Mouse (Mus musculus): ENCODE measurements around the gene Gatc. TPM values are rescaled to one million over a fixed set of nuclear protein-coding genes. Genes with fewer than 3 reads are reported as not detected.
"Not testable (repeated sequence)": the region's sequence is repeated elsewhere in the genome, so short reads cannot be mapped to it uniquely, and the experiment has no call there.

Gene Gatc
- 10 to 100 TPM; 21.5 to 24.6 (median 23.1) TPM for total RNA-seq (2022)

DNA sequence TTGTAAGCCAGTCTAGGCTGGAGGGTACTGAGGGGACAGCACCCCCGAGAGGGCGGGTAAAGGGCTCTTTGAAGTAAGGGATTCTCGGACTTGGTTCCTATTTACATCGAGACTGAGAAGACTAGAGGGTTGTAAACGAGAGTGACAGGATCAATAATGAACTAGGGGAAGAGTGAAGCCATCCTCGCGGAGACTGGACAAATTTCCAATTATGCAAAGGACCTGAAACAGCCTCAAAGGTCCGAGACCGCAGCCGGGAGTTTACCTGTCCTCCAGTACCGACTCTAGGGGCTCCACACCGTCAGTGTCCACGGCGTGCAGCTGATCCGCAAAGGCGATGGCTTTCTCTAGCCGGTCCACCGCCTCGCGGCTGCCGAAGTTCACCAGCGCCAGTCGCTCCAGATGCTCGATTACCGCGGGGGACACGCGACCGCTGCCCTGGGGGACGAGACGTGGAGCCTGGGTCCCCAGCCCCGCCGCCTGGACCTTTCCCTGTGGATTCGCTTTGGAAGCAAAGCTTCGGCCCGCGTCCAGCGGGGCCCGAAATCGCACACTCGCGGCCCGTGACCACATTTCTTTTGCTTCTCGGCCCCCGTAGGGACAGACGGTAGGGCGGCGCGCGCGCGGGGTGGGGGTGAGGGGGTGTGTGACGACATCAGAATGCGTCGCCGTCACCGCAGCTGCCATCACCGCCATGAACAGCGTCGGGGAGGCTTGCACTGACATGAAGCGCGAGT, at the start of gene Gatc, which contains the start of gene Triap1:
Gatc (minus strand) TSS at position 602 of the 737 bp plus-strand sequence.
Triap1 (plus strand) TSS at position 649 of the 737 bp plus-strand sequence.
- peak; percentile 78 for DNase-seq

- not testable (repeated sequence) for DNase-seq
These were observed 37.9 kb upstream of the Gatc start for GRCm38 (mm10) chr5:115378882-115379281.

DNA sequence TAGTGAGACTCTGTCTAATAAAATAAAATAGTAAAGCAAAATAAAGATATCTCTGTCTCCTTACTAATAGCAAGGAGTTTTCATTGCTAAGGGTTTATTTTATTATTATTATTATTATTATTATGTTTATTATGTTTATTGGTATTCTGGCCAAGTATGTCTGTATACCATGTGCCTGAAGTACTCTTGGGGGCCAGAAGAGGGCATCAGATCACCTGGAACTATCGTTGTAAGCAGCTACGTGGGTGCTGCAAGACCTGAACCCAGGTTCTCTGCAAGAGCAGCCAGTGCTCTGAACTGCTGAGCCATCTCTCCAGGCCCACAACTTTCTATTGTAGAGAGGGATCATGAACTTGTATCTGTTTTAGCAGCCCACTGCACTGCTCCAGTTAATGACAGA, 34.5 kb upstream of the Gatc start:
- no peak for DNase-seq

DNA sequence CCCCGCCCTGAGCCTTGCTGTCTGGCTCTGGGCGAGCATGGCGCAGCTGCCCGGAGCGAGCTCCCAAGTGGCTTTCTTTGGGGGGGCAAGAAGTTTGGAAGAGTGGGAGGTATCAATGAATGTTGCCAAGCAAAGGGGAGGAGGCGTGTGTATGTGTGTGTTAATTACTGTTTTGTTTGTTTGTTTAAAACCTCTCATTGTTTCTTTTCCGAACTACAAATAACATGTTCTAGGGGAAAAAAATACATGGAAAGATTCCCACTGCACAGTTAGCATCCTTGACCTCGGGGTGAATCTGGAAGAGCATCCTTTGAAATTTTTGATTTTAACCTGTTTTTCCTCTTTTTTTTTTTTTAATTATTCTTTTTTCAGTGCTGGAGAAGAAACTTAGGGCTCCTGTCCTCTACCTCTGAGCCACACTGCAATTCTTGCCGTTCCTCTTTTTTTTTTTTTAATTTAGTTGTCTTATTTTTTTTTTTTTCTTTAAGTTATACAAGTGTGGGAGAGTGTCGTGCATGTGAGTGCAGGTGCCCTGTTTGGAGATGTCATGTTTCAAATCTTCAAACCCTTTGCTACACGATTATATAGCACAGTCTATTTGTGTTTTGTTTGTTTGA, 33.3 kb upstream of the Gatc start:
- DNase-seq: no peak

- DNase-seq: no peak
These were observed 32.6 kb upstream of the Gatc start for GRCm38 (mm10) chr5:115373441-115374203.

DNA sequence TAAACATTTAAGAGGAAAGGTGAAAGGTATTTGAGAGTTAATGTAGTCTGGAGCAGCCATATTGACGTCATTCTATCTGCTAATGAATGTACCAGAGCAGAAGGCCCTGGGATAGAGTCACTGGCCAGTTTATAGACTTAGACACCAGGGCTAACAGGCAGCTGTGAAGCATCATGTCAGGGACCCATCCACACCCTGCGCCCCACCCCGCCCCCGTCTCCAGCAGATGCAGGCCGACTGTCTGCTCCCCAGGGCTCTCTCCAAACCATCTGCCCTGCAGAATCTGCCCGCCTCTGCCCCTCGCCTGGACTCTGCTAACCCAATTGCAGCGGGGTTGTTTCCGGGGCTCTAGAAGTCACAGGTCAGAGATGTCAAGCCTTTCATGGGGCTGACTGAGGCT, 30.8 kb upstream of the Gatc start:
- no peak for DNase-seq

DNA sequence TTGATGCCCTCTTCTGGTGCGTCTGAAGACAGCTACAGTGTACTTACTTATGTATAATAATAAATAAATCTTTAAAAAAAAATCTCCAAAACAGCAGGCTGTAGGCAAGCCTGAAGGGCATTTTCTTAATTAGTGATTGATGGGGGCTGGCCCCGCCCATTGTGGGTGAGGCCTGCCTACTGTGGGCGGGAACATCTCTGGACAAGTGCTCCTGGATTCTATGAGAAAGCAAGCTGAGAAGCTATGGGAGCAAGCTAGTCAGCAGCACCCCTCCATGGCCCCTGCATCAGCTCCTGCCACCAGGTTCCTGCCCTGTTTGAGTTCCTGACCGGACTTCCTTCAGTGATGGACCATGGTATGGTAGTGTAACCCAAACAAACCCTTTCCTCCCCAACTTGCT, 23.8 kb upstream of the Gatc start:
- DNase-seq: no peak

DNA sequence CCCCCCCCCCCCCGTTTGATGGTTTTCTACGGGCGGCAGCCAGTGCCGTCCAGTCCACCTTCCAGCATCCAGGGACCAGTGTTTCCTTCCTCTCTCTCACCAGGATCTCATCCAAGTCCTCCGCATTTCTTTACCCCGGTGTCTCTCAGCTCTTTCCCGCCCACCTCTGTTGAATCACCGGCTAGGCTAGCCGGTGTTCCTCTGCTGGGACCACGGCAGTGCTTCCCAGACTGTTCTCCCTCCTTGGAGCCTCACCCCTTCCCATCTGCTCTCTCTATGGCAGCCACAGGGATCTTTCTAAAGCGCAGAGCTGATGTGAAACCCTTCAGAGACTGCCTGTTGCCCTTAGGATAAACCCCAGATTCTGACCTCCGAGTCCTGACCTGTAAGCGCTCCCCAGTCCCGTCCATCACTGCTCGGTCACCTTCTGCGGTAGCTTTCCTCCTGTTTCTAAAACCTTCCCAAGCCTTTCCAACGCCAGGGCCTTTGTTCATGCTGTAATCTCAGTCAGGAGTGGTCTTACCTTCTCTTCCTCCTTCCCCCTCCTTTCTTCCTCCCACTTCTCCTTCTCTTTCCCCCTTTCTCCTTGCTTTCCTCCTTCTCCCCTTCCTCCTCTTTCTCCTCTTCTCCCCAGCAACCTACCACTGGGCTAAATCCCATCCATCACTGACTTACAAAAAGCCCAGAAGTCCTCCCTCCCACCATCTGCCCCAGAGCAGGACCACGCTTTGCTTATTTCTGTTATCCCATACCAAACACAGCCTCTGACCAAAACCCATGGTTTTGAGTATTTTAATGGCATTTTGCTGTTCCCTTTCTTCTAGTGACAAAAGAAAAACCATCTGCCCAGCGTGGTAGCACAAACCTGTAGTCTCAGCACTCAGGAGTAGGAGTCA, 22.1 kb upstream of the Gatc start:
- DNase-seq: no peak

- DNase-seq: no peak
These were observed 21.2 kb upstream of the Gatc start for GRCm38 (mm10) chr5:115362216-115362615.

- DNase-seq: no peak
These were observed 18.9 kb upstream of the Gatc start for GRCm38 (mm10) chr5:115359851-115360372.

- DNase-seq: no peak
These were observed 18.5 kb upstream of the Gatc start for GRCm38 (mm10) chr5:115359438-115359837.

GRCm38 (mm10) chr5:115358872-115359271, 17.9 kb upstream of the Gatc start:
- DNase-seq: peak; percentile 68

- DNase-seq: no peak
These were observed 14.1 kb upstream of the Gatc start for GRCm38 (mm10) chr5:115355070-115355469.

- no peak for DNase-seq
These were observed 10.4 kb upstream of the Gatc start for GRCm38 (mm10) chr5:115351348-115351747.

- DNase-seq: no peak
These were observed 8.2 kb upstream of the Gatc start for GRCm38 (mm10) chr5:115349225-115349555.

GRCm38 (mm10) chr5:115348546-115349224, 7.7 kb upstream of the Gatc start, which contains the start of gene Cox6a1:
TSS of gene Cox6a1 (minus strand) at chr5:115348981.
- peak; percentile 96 for DNase-seq

DNA sequence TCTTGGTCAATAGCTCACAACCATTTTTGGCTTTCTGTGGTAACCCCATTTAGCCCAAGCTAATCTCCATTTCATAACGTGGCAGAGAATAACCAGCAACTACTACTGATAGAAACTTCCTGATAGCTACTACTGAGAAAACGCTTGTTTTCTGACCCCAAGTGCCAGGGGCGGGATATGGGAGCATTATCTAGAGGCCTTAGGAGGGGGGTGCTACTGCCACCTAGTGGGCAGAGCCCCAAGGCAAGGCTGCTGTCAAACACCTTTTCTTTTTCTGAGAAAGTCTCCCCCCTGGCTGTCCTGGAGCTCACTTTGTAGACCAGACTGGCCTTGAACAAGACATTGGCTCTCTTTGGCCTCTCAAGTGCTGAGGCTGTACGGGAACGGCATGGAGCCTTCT, 6.6 kb upstream of the Gatc start:
- peak; percentile 75 for DNase-seq

DNA sequence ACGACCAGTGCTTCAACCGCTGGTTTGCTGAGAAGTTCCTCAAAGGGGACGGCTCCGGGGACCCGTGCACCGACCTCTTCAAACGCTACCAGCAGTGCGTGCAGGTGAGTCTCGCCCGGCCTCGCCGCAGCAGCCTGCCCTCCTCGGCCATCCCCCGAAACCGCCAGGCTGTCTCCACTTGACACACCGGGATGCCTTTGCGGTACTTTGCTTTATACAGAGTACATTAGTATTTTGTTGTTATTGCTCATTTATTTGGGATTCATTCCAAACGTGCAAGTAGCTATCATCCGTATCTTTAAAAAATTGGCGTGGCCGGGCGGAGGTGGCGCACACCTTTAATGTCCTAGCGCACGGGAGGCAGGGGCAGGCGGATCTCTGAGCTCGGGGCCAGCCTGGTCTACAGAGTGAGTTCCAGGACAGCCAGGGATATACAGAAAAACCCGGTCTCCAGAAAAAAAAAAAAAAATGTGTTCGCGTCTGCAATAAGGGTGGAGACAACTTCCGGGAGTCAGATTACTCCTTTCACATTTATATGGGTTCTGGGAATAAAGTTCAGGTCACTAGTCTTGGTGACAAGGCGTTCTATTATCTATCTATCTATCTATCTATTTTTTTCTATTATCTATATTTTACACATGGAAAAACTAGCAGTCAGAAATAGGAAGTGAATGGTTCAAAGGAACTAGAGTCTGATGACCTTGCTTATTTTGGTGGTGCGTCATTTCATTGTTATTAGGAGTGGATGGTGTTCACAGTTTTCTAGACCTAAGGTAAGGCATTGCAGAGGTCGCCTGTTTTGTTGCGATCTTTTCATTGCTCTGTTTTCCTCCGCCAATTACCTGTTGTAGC, 562 bp upstream of the Gatc start:
- no peak for DNase-seq

DNA sequence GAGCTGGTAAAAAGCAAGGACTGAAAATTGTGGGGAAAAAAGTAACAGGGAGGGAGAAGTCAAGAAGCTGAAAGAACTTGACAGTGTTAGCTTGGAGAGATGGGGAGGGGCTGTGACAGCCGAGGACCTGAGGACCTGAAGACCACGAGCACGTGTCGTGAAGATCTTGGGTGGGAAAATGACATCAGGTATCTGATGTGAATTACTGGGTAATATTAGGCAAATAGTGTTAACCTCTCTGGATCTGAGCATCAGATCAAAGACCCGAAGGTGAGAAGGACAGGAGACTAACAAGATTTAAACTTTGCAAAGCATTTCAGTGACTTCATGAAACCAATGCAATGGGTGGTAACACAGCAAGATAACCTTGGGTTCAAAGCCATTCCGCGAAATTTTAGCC, 971 bp downstream of the Gatc start:
- DNase-seq: no peak

GRCm38 (mm10) chr5:115333626-115334025, 7.4 kb downstream of the Gatc start:
- no peak for DNase-seq

DNA sequence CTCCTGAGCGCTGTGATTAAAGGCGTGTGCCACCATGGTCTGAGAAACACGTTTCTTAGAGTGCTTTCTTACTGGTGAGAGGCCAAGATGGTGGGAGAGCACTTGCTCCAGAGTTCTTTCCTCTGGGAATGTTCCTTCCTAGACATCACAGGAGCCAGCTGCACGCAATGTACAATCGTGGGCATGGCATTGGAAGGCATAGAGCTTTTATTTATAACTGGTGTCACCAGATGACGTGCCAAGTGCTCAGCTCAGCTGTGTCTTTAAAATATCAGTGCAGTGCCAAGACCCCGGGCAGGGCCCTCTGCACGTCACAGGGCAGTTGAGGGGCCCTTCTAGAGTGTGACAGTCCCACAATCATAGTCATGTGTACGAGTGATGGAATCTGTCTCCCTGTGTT, 10.0 kb downstream of the Gatc start:
- DNase-seq: no peak
